Mouse (Mus musculus): Measurements from ENCODE around the gene Cpe.

The Cpe gene

DNA sequence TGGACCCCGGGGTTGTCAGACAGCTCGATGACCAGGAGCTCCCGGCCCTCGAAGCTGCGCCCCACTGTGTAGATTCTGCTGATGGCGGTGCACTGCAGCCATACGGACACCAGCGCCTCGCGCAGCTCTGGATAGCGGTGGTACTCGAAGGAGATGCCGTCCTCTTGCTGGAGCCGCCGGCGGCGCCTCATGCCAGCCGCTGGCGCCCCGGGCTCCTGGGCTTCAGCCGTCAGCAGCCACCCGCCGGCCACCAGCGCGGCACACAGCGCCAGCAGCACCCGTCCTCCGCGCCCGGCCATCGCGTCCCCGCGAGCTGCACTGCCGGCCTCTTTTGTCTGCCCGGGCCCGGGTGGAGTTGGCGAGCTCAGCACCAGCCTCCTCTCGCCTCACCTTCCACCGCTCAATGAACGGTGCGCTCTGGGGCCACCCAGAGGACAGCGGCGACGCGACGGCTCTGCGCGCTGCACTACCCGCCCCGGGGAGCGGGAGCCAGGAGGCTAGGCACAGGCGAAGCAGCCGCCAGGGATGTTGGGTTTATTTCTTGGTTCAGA, at the start of gene Cpe:
Gene Cpe (minus strand): TSS at position 404 of the 551 bp plus-strand sequence.
- DNase-seq: peak; percentile 94 to 96

DNA sequence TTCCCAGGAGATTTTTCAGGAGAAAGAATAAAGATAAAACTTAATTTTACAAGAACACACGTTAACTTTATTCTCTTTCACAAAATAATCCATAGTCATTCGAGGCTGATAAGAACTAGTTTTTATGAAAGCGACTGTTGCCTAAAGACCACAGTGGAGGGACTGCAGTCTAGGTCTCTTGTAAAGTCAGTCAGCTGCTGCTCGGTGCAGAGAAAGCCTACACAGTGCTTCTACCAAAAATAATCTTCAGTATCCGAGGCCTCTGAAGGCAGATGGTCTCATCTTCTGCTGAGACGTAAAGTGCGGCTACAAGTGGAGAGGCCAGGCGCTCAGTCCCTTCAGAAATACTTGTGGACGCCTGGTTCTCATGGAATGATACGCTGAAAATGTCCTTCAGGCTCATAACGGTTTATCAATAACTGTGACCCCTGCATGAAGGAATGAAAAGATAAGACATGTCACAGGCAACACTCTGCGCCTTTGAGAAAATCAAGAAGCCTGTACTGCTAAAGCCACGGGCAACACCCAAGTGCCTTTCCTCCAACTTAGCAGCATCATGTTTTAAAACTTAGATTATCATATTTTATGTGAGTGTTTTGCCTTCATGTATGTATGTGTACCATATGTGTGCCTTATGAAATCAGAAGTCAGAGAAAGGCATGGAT, 47.8 kb upstream of the Cpe start:
- DNase-seq: no peak

GRCm38 (mm10) chr8:64738916-64739315, 46.1 kb upstream of the Cpe start:
- peak; percentile 24 to 35 for DNase-seq

DNA sequence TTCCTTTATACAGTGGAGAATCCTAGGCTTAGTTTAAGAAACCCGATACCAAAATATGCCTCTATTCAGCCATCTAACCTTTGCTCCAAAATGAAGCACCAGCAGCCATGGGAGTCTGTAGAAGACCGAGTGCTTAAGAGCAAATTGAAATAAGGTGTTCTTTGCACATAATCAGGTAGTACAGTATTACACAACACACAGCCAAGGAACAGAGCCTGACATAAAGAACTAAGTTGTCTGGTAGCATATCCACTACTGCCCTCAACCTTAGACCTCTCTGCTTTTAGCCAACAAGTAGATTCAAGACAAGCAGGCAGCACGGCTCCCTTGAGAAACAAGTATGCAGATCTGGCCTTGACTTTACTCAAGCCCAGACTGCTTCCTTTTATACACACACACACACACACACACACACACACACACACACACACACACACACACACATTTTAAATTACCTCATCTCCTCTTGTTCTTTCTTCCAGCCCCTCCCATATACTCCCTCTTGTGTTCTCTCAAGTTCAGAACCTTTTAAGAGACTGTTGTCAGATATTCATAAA, 44.0 kb upstream of the Cpe start:
- DNase-seq: no peak

- no peak for DNase-seq
Measured at GRCm38 (mm10) chr8:64735161-64735560, 42.3 kb upstream of the Cpe start.

- DNase-seq: peak; percentile 96 to 98
Measured at GRCm38 (mm10) chr8:64733271-64733943, 40.6 kb upstream of the Cpe start, which contains the start of gene Msmo1. Gene Msmo1, minus strand, starts transcription at chr8:64733792.

DNA sequence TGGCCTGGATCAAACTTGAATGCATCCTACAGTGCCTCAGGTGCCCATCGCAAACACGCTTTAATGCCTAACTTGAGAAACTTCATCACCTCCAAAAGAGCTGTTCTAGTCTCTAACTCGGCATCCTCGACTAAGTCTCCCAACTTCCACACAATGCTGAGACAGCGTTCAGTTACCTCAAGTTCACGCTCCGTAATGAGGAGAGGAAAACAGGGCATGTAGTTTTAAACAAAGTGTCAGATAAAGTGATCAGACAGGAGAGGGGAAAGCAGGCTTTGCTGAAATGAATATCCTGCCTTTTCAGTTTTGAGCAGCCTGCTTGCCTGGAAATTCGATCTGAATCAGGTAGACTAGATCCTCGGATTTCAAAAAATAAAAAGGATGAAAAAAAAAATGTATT, 39.7 kb upstream of the Cpe start:
- DNase-seq: no peak

GRCm38 (mm10) chr8:64728156-64728555, 35.3 kb upstream of the Cpe start:
- DNase-seq: no peak

- DNase-seq: no peak
Measured at GRCm38 (mm10) chr8:64726190-64726695, 33.4 kb upstream of the Cpe start.

DNA sequence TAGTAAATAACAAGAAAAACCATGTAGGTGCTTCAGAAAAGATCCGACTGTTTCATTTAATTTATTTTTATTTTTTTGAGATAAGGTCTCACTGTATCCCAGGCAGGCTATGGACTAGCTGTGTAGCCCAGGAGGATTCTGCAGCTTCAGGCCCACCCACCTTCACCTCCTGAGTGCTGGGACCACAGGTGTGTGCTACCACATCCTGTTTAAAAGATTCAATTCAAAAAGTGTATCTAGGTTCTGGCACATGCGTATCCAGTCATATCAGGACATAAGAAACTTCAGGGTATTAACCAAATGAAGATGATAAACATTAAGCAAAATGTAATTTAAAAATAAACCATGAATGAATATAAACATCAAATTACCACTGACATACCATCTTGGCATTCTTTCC, 30.4 kb upstream of the Cpe start:
- DNase-seq: no peak

DNA sequence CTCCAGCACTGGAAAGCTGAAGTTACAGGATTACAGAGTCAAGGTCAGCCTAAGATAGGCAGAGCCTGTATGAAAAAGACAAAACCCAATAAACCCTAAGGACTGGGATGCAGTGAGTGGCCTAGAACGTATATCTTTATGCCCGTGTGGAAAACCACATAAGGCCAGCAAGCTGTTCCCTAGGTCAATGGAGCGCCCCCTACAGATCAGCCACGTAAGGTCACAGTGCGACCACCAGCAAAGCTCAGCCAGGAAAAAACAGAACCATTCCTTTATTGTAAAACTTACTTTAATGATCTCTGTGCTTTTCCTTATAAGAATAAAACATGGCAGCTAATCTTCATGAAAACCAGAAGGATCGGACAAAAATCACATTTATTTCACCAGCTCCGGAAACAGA, 25.0 kb upstream of the Cpe start:
- peak; percentile 26 to 30 for DNase-seq

DNA sequence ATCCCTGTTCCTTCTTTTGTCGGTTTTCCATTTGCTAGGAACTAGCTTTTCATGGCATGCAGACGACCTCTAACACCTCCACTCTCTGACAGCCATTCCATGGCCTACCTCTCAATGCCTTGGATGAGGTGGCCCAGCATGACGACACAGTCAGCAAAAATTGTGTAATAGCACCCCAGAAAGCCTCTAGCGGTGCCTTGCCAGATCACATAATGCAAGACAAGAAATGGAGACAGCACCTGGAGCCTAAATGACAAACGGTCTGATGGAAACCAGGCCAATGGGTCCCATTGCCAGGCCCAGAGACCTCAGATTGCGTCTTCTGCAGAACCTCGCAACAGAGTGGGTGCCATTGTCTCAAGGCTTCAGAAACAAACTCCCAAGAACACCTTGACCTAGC, 19.6 kb upstream of the Cpe start:
- DNase-seq: no peak

DNA sequence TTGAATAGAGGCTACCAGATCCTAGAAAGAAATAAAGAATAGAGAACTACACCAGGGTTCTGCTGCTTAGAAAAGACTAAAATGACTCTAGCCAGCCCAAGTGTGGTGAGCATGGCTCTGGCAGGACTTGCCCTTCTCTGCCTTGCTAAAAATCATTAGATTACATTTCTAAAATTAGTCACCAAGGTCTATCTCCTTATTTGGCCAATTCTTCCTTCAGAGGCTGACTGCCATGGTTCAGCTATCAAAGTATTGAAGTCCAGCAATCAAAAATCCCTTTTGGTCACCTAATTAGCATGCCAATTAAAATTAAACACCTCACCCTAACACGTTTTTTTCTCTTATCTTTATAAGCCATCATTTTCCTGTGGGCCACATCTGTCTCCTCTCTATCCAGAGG, 18.7 kb upstream of the Cpe start:
- DNase-seq: no peak

DNA sequence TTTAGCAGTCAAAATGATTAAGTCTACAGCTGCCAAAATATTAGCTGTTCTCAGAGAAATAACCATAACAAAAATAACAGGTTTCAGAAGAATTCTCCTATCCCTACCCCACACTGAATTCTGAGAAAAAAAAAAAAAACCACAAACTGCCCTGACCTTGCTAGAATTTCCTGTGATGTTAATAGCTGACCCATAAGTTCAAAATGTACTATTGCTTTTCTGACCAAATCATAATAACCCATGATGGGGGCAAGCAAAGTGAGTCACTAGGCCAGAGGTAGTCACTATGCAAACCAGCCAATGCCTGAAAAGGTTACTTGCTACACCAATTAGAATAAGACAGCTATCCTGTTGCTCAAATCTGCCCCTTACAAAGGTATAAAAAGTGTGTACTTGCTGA, 14.6 kb upstream of the Cpe start:
- DNase-seq: no peak

GRCm38 (mm10) chr8:64703191-64703590, 10.3 kb upstream of the Cpe start:
- DNase-seq: no peak

- no peak for DNase-seq
Measured at GRCm38 (mm10) chr8:64691591-64692401, 1.1 kb downstream of the Cpe start.

GRCm38 (mm10) chr8:64690845-64691244, 2.0 kb downstream of the Cpe start:
- peak in 1 of 2 experiments; percentile 40 for DNase-seq

GRCm38 (mm10) chr8:64690306-64690705, 2.5 kb downstream of the Cpe start:
- DNase-seq: peak in 1 of 2 experiments; percentile 12

GRCm38 (mm10) chr8:64688741-64689140, 4.1 kb downstream of the Cpe start:
- no peak for DNase-seq

GRCm38 (mm10) chr8:64688161-64688560, 4.7 kb downstream of the Cpe start:
- DNase-seq: peak in 1 of 2 experiments; percentile 35

GRCm38 (mm10) chr8:64682501-64682900, 10.4 kb downstream of the Cpe start:
- DNase-seq: no peak

GRCm38 (mm10) chr8:64676381-64676780, 16.5 kb downstream of the Cpe start:
- DNase-seq: no peak
